Mouse (Mus musculus) bone marrow macrophage, adult 2 months (primary cell): ENCODE measurements around the gene Btn1a1. TPM values are rescaled to one million over a fixed set of nuclear protein-coding genes. Genes with fewer than 3 reads are reported as not detected.
A peak's percentile ranks its signal among the peaks of the same experiment; 100 is the strongest.

Experiments
- H3K27ac ChIP-seq: 2 replicates; pipeline ENCODE4 v1.5.1; 2012; ENCODE audit warnings: low read depth, low read length; ENCODE audit not compliant: insufficient read depth
- H3K4me1 ChIP-seq: 2 replicates; pipeline ENCODE4 v1.6.1; 2012; ENCODE audit warnings: low read length; ENCODE audit not compliant: control insufficient read depth, insufficient read depth
- H3K4me3 ChIP-seq: 2 replicates; pipeline ENCODE4 v1.5.1; 2012; ENCODE audit warnings: mild to moderate bottlenecking, low read length, moderate library complexity; ENCODE audit not compliant: insufficient read depth
- CTCF ChIP-seq: IDR thresholded peaks from 2 replicates; pipeline ENCODE4 v1.5.1; 2012; ENCODE audit warnings: low read depth, mild to moderate bottlenecking, low read length, moderate library complexity
- POLR2A ChIP-seq: IDR thresholded peaks from 2 replicates; pipeline ENCODE4 v1.6.1; 2012; ENCODE audit warnings: mild to moderate bottlenecking, low read depth, low read length, borderline replicate concordance
- polyA plus RNA-seq: library from polyadenylated mRNA; stranded (reverse); fragments of >200 nt; gene quantifications from 2 replicates; pipeline ENCODE4 v1.2.4, GENCODE M21; 2012; ENCODE audit not compliant: missing spikeins, insufficient read depth, insufficient read length

Btn1a1 gene
- polyA plus RNA-seq, 1 experiment: not detected

GRCm38 (mm10) chr13:23426335-23426734, 39.4 kb downstream of the Btn1a1 start:
- H3K4me3 ChIP-seq: no peak overlapping the region
- TF ChIP-seq CTCF (no peak), POLR2A (no peak)
- no peak overlapping the region for H3K27ac ChIP-seq
- H3K4me1 ChIP-seq: peaks cover 7% of the 10 kb centered on the region; the same call in 1 of the 2 replicates

- TF ChIP-seq POLR2A (no peak), CTCF (no peak)
Measured at GRCm38 (mm10) chr13:23425505-23425904, 40.2 kb downstream of the Btn1a1 start.

GRCm38 (mm10) chr13:23424494-23425325, 41.0 kb downstream of the Btn1a1 start:
- Histone ChIP-seq H3K27ac (no peak overlapping the region), H3K4me3 (peak overlapping the region; percentile 36)

More at GRCm38 (mm10) chr13:23425505-23425904, 40.2 kb downstream of the Btn1a1 start:
- H3K27ac ChIP-seq: no peak overlapping the region
- H3K4me3 ChIP-seq: 0 out of 2 replicates have a peak overlapping the region, but pooled peaks have one; percentile 10
- H3K4me1 ChIP-seq: peaks cover 7% of the 10 kb centered on the region; the same call in 1 of the 2 replicates

GRCm38 (mm10) chr13:23424052-23424380, 41.7 kb downstream of the Btn1a1 start:
- H3K4me3 ChIP-seq: peak overlapping the region; percentile 95
- TF ChIP-seq POLR2A (no peak), CTCF (no peak)
- H3K4me1 ChIP-seq: peaks cover 7% of the 10 kb centered on the region; the same call in 1 of the 2 replicates
- H3K27ac ChIP-seq: peak overlapping the region; percentile 57

More at GRCm38 (mm10) chr13:23424494-23425325, 41.0 kb downstream of the Btn1a1 start:
- H3K4me1 ChIP-seq: peaks cover 7% of the 10 kb centered on the region; the same call in 1 of the 2 replicates
- peak; percentile 66 for TF ChIP-seq CTCF
- TF ChIP-seq POLR2A: no peak

GRCm38 (mm10) chr13:23423286-23424051, 42.2 kb downstream of the Btn1a1 start, which contains the start of gene Abt1:
Abt1 (minus strand) TSS chr13:23423866.
- peak within 1 kb of the TSS; percentile 57 for H3K27ac ChIP-seq
- H3K4me1 ChIP-seq: peaks cover 7% of the 10 kb centered on the region; the same call in 1 of the 2 replicates
- peak within 1 kb of the TSS; percentile 95 for H3K4me3 ChIP-seq
- TF ChIP-seq POLR2A (no peak), CTCF (no peak)

GRCm38 (mm10) chr13:23422351-23422750, 43.4 kb downstream of the Btn1a1 start:
- peaks cover 7% of the 10 kb centered on the region; the same call in 1 of the 2 replicates for H3K4me1 ChIP-seq
- TF ChIP-seq CTCF (no peak), POLR2A (no peak)
- peak overlapping the region; percentile 95; the same call in 1 of the 2 replicates for H3K4me3 ChIP-seq
- H3K27ac ChIP-seq: no peak overlapping the region

GRCm38 (mm10) chr13:23412630-23413521, 52.8 kb downstream of the Btn1a1 start:
- H3K4me3 ChIP-seq: peak overlapping the region; percentile 54
- TF ChIP-seq POLR2A (no peak), CTCF (no peak)

GRCm38 (mm10) chr13:23412211-23412629, 53.5 kb downstream of the Btn1a1 start:
- Histone ChIP-seq H3K4me3 (peak overlapping the region; percentile 54), H3K4me1 (peaks cover 3% of the 10 kb centered on the region), H3K27ac (no peak overlapping the region)
- TF ChIP-seq POLR2A (no peak), CTCF (no peak)

More at GRCm38 (mm10) chr13:23412630-23413521, 52.8 kb downstream of the Btn1a1 start:
- H3K4me1 ChIP-seq: peaks cover 3% of the 10 kb centered on the region
- H3K27ac ChIP-seq: no peak overlapping the region
